Mouse (Mus musculus): ENCODE measurements around the gene Ccdc162.
"Not testable (repeated sequence)": the region's sequence is repeated elsewhere in the genome, so short reads cannot be mapped to it uniquely, and the experiment has no call there.

Ccdc162 gene

GRCm38 (mm10) chr10:41697040-41697439 lies 19.4 kb downstream of the Ccdc162 start:
- DNase-seq (ENCODE audit: low spot score in 2 of 2) = no peak

GRCm38 (mm10) chr10:41690978-41691377 lies 25.5 kb downstream of the Ccdc162 start:
- no peak for DNase-seq (ENCODE audit: low spot score in 2 of 2)

- peak; percentile 48 to 68 for DNase-seq (ENCODE audit: low spot score in 2 of 2)
Observed at GRCm38 (mm10) chr10:41689941-41690887, 26.2 kb downstream of the Ccdc162 start.

GRCm38 (mm10) chr10:41684548-41684996 lies 31.9 kb downstream of the Ccdc162 start:
- no peak for DNase-seq (ENCODE audit: low spot score in 2 of 2)

- peak; percentile 75 to 80 for DNase-seq (ENCODE audit: low spot score in 2 of 2)
Observed at GRCm38 (mm10) chr10:41682546-41683393, 33.7 kb downstream of the Ccdc162 start.

- peak; percentile 34 to 41 for DNase-seq (ENCODE audit: low spot score in 2 of 2)
Observed at GRCm38 (mm10) chr10:41678746-41679360, 37.6 kb downstream of the Ccdc162 start.

- no peak for DNase-seq (ENCODE audit: low spot score in 2 of 2)
Observed at GRCm38 (mm10) chr10:41677396-41677795, 39.0 kb downstream of the Ccdc162 start.

- no peak for DNase-seq (ENCODE audit: low spot score in 2 of 2)
Observed at GRCm38 (mm10) chr10:41676661-41677061, 39.8 kb downstream of the Ccdc162 start.

- DNase-seq (ENCODE audit: low spot score in 2 of 2) = no peak
Observed at GRCm38 (mm10) chr10:41675842-41676571, 40.4 kb downstream of the Ccdc162 start.

GRCm38 (mm10) chr10:41675243-41675642 lies 41.2 kb downstream of the Ccdc162 start:
- no peak for DNase-seq (ENCODE audit: low spot score in 2 of 2)

- no peak for DNase-seq (ENCODE audit: low spot score in 2 of 2)
Observed at GRCm38 (mm10) chr10:41674362-41674761, 42.1 kb downstream of the Ccdc162 start.

GRCm38 (mm10) chr10:41670196-41670595 lies 46.2 kb downstream of the Ccdc162 start:
- DNase-seq (ENCODE audit: low spot score in 2 of 2) = no peak

- no peak for DNase-seq (ENCODE audit: low spot score in 2 of 2)
Observed at GRCm38 (mm10) chr10:41665498-41665897, 50.9 kb downstream of the Ccdc162 start.

- not testable (repeated sequence) for DNase-seq (ENCODE audit: low spot score in 2 of 2)
Observed at GRCm38 (mm10) chr10:41659671-41660070, 56.8 kb downstream of the Ccdc162 start.

- DNase-seq (ENCODE audit: low spot score in 2 of 2) = not testable (repeated sequence)
Observed at GRCm38 (mm10) chr10:41655684-41656083, 60.8 kb downstream of the Ccdc162 start.

GRCm38 (mm10) chr10:41652988-41653387 lies 63.4 kb downstream of the Ccdc162 start:
- DNase-seq (ENCODE audit: low spot score in 2 of 2) = no peak

- no peak for DNase-seq (ENCODE audit: low spot score in 2 of 2)
Observed at GRCm38 (mm10) chr10:41652094-41652775, 64.2 kb downstream of the Ccdc162 start.

GRCm38 (mm10) chr10:41651532-41651931 lies 64.9 kb downstream of the Ccdc162 start:
- no peak for DNase-seq (ENCODE audit: low spot score in 2 of 2)

- no peak for DNase-seq (ENCODE audit: low spot score in 2 of 2)
Observed at GRCm38 (mm10) chr10:41649186-41649585, 67.2 kb downstream of the Ccdc162 start.

GRCm38 (mm10) chr10:41638776-41639175 lies 77.7 kb downstream of the Ccdc162 start:
- DNase-seq (ENCODE audit: low spot score in 2 of 2) = no peak
